Mouse (Mus musculus): ENCODE data around the gene Mief2. TPM values are rescaled to one million over a fixed set of nuclear protein-coding genes. Genes with fewer than 3 reads are reported as not detected.

Mief2 gene
- total and polyA plus RNA-seq, 3 experiments = 13.4 to 14.6 TPM; not detected in 1

DNA sequence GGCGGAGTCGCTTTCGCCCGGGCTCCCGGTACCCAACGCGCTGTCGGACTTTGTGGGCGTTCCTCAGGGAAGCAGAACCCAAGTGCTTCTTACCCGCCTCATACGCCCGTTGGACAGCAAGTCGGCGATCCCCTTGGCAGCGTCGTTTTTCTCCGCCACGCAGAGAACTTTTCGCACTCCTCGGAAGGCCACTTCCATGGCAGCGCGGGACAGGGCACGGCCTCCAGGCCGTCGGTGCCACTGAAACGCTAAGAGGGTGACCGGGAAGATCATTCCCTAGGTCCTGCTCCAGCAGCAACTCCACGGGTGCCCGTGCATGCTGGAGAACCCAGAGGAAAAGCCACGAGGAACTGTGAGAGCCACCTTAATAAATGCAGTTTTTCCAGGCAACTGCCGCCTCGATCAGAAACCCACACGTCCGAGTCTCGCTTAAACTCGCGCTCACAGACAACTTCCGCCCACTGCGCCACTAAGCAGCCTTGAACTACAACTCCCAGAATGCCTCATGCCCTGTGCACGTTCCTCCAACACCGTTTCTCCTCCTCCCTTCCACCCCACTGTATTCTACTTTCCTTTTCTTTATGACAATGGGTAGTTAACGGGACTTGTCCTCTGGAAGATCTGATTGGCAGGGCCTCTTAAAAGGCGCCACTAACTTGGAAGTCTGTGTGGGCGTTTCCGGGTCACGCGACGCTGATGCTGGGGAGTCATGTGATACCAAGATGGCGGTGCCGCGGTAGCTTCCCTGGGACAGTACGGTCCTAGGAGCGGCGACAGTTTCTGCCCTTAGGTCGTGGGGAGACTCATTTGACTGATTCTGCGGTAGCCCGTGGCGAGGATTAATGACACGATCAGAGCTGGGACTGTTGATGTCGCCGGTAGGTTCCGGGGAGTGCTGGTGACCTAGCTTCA lies 48.9 kb downstream of the Mief2 start, which contains the start of the genes Top3a and Smcr8:
TSS of gene Top3a (minus strand) at position 537 of the 912 bp plus-strand sequence.
TSS of gene Smcr8 (plus strand) at position 696 of the 912 bp plus-strand sequence.
- no peaks in the 10 kb centered on the region for H3K9me3 ChIP-seq (replicated peaks; ENCODE audit: insufficient read depth, low read length)
- H3K9ac ChIP-seq (ENCODE audit: control insufficient read depth, low read depth, low read length, poor library complexity, severe bottlenecking) = peak within 1 kb of the TSS; percentile 77
- peaks cover 0 to 61% of the 10 kb centered on the region in 2 experiments; a peak in 2 of 4 replicates for H3K36me3 ChIP-seq (ENCODE audit: control insufficient read depth in 1 of 2, insufficient read depth in 2 of 2, low read length in 2 of 2)
- H3K27ac ChIP-seq (ENCODE audit: control insufficient read depth, low read depth, low read length) = peak within 1 kb of the TSS; percentile 87
- peaks cover 81% of the 10 kb centered on the region for H3K79me2 ChIP-seq (ENCODE audit: control insufficient read depth, insufficient read depth, low read length, poor library complexity)
- H3K4me1 ChIP-seq (ENCODE audit: control insufficient read depth in 1 of 2, insufficient read depth in 2 of 2, low read length in 2 of 2) = peaks cover 2 to 55% of the 10 kb centered on the region in 2 experiments; a peak in 3 of 4 replicates
- no peaks in the 10 kb centered on the region for H3K27me3 ChIP-seq (ENCODE audit: control insufficient read depth in 1 of 2, insufficient read depth in 2 of 2, low read length in 2 of 2)
- peak within 1 kb of the TSS; percentile 73 to 82 for H3K4me3 ChIP-seq (ENCODE audit: control insufficient read depth in 1 of 2, insufficient read depth in 1 of 2, low read depth in 2 of 2, low read length in 2 of 2)
- DNase-seq (ENCODE audit: low read depth, low spot score) = peak; percentile 99
- TF ChIP-seq ETS1 (IDR thresholded peaks at IDR 0.05; ENCODE audit: low read depth, low read length) (peak; percentile 77), CTCF (IDR thresholded peaks at IDR 0.05 in 2 of 3, conservative IDR thresholded peaks at IDR 0.05 in 1 of 3; ENCODE audit: control insufficient read depth in 1 of 3, insufficient read depth in 1 of 3, low read depth in 2 of 3, low read length in 3 of 3, poor library complexity in 1 of 3, severe bottlenecking in 1 of 3) (no peak), BHLHE40 (IDR thresholded peaks at IDR 0.05; ENCODE audit: borderline replicate concordance, low read depth, low read length) (peak; percentile 99), MAZ (IDR thresholded peaks at IDR 0.05; ENCODE audit: low read depth, low read length) (no peak; the same call in 1 of the 2 replicates), USF2 (IDR thresholded peaks at IDR 0.05; ENCODE audit: borderline replicate concordance in 1 of 2, insufficient read depth in 1 of 2, low read depth in 1 of 2, low read length in 2 of 2) (peak; percentile 91 to 98), GATA1 (IDR thresholded peaks at IDR 0.05; ENCODE audit: low read depth, low read length) (0 out of 2 replicates have a peak, but pooled peaks have one; percentile 2), CHD2 (IDR thresholded peaks at IDR 0.05; ENCODE audit: low read length) (peak; percentile 90), RAD21 (IDR thresholded peaks at IDR 0.05; ENCODE audit: low read depth, low read length) (no peak), E2F4 (IDR thresholded peaks at IDR 0.05; ENCODE audit: borderline replicate concordance, low read depth, low read length) (peak; percentile 91), UBTF (IDR thresholded peaks at IDR 0.05; ENCODE audit: borderline replicate concordance, insufficient read depth, low read depth, low read length) (no peak), RCOR1 (IDR thresholded peaks at IDR 0.05; ENCODE audit: low read depth, low read length) (peak; percentile 20; the same call in 1 of the 2 replicates), TBP (IDR thresholded peaks at IDR 0.05; ENCODE audit: low read depth, low read length) (peak; percentile 86), POLR2AphosphoS5 (IDR thresholded peaks at IDR 0.05; ENCODE audit: borderline replicate concordance, low read depth, low read length) (no peak), MAX (IDR thresholded peaks at IDR 0.05; ENCODE audit: low read length) (peak; percentile 93), MYC (IDR thresholded peaks at IDR 0.05; ENCODE audit: low read depth, low read length) (peak; percentile 99), ZNF384 (IDR thresholded peaks at IDR 0.05; ENCODE audit: low read depth, low read length) (no peak), POLR2A (IDR thresholded peaks at IDR 0.05; ENCODE audit: control insufficient read depth in 1 of 2, insufficient read depth in 1 of 2, low read depth in 1 of 2, low read length in 2 of 2, poor library complexity in 1 of 2) (peak; percentile 87 to 96), USF1 (IDR thresholded peaks at IDR 0.05; ENCODE audit: low read depth, low read length) (peak; percentile 99), ZKSCAN1 (IDR thresholded peaks at IDR 0.05; ENCODE audit: low read depth, low read length) (no peak), MAFK (IDR thresholded peaks at IDR 0.05; ENCODE audit: borderline replicate concordance, low read depth, low read length) (no peak), MXI1 (IDR thresholded peaks at IDR 0.05; ENCODE audit: low read depth, low read length) (peak; percentile 95), TCF12 (IDR thresholded peaks at IDR 0.05; ENCODE audit: low read depth, low read length) (peak; percentile 55), HCFC1 (IDR thresholded peaks at IDR 0.05; ENCODE audit: low read depth, low read length) (peak; percentile 96), JUND (IDR thresholded peaks at IDR 0.05; ENCODE audit: low read depth, low read length) (no peak), TAL1 (IDR thresholded peaks at IDR 0.05; ENCODE audit: low read length) (no peak), MYB (IDR thresholded peaks at IDR 0.05; ENCODE audit: low read depth, low read length) (peak; percentile 70), NRF1 (IDR thresholded peaks at IDR 0.05; ENCODE audit: insufficient read depth, low read depth, low read length, poor library complexity, severe bottlenecking) (peak; percentile 11; the same call in 1 of the 2 replicates), SIN3A (IDR thresholded peaks at IDR 0.05; ENCODE audit: low read length) (peak; percentile 97), ZMIZ1 (IDR thresholded peaks at IDR 0.05; ENCODE audit: low read depth, low read length) (peak; percentile 71), ZC3H11A (IDR thresholded peaks at IDR 0.05; ENCODE audit: low read depth, low read length) (no peak), MEF2A (IDR thresholded peaks at IDR 0.05; ENCODE audit: extremely low read depth, insufficient replicate concordance, low read depth, low read length, poor library complexity, severe bottlenecking) (no peak), EP300 (IDR thresholded peaks at IDR 0.05; ENCODE audit: low read depth in 1 of 2, low read length in 2 of 2) (no peak; a peak in 2 of 4 replicates), NELFE (IDR thresholded peaks at IDR 0.05; ENCODE audit: low read depth, low read length) (peak; percentile 86), SMC3 (IDR thresholded peaks at IDR 0.05; ENCODE audit: low read depth, low read length) (no peak), CHD1 (IDR thresholded peaks at IDR 0.05; ENCODE audit: low read depth, low read length) (peak; percentile 83; the same call in 1 of the 2 replicates)

Data from MEL (cell line).